Mouse (Mus musculus) left cerebral cortex, adult 9 months (tissue): ENCODE data around the gene Gm11555.
"Not testable (repeated sequence)": the region's sequence is repeated elsewhere in the genome, so short reads cannot be mapped to it uniquely, and the experiment has no call there.

Experiments
- DNase-seq, 2 experiments: peaks; one replicate each; pipeline ENCODE4 v3.0.0; 2022; ENCODE audit warnings: low spot score in 2 of 2

The Gm11555 gene

DNA sequence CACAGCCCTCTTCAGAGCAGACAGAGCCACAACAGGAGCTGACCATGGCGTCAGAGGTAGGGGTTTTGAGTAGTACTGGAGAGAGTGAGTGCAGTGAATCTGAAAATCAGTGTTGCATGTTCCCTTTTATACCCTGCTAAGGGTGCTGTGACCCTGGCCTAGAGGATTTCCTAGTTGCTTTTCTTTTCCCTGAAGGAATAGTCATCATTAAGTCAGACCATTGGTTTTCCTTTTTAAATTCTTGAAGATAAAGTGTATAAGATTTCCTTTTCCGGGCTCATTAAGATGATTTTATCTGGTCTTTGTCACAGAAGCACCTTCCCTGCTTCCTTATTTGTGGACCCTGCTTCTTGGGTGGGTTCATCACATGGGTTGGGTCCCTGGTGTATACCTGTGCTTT is at the start of gene Gm11555:
Gene Gm11555 (minus strand): TSS at position 101 of the 400 bp plus-strand sequence.
- no peak for DNase-seq

DNA sequence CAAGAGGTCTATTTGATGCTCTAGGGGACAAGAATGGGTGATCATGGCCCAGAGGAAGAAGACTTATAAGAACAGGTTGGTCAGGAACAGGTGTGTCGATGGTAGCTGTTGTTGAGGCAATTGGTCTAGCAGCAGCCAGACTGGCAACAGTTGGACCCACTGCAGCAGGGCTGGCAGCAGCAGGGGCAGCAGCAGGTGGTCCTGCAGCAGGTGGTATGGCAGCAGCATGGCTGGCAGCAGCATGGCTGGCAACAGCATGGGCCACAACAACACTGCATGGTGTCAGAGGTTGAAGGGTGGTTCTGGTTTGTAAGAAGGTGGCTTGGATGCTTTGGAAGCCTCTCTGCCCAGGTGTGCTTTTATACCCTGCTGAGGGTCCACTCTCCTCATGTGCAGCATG is 40.4 kb upstream of the Gm11555 start, which contains the start of gene Gm14190:
Gene Gm14190 (minus strand): TSS at position 278 of the 400 bp plus-strand sequence.
- DNase-seq = no peak

DNA sequence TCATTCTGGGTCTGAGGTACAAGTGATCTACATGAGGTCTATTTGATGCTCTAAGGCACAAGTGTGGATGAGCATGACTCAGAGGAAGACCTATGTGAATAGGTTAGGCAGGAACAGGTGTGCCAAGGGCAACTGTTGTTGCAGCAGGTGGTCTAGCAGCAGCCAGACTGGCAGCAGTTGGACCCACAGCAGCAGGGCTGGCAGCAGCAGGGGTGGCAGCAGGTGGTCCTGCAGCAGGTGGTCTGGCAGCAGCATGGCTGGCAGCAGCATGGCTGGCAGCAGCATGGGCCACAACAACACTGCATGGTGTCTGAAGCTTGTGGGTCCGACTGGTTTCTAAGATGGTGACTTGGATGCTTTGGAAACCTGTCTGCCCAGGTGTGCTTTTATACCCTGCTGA is 35.2 kb upstream of the Gm11555 start:
- DNase-seq = not testable (repeated sequence)

DNA sequence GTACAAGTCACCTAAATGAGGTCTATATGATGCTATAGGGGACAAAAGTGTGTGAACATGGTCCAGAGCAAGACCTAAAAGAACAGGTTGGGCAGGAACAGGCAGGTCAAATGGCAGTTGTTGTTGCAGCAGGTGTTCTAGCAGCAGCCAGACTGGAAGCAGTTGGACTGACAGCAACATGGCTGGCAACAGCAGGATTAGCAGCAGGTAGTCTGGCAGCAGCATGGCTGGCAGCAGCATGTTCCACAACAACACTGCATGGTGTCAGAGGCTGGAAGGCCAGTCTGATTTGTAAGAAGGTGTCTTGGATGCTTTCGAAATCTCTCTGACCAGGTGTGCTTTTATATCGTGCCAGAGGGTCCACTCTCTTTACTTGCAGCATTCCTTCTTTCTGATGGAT is 33.4 kb upstream of the Gm11555 start:
- DNase-seq = no peak

DNA sequence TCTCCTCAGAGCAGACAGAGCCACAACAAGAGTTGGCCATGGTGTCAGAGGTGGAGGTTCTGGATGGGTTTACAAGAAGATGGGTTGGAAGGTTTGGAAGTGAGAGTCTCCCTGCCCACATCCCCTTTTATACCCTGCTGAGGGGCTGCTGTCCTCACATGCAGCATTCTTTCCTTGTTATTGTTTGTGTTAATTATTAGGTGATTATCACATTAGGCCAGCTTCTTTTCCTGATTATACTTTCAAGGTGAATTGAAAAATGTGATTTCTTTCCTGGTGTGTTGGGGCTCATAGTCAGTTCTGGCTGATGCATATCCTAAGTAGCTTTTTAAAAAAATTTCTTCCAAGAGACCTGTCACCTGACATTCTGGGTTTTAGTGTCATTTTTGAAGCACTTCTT is 15.8 kb upstream of the Gm11555 start, which contains the start of gene Krtap4-6:
Gene Krtap4-6 (minus strand): TSS at position 101 of the 400 bp plus-strand sequence.
- no peak for DNase-seq

DNA sequence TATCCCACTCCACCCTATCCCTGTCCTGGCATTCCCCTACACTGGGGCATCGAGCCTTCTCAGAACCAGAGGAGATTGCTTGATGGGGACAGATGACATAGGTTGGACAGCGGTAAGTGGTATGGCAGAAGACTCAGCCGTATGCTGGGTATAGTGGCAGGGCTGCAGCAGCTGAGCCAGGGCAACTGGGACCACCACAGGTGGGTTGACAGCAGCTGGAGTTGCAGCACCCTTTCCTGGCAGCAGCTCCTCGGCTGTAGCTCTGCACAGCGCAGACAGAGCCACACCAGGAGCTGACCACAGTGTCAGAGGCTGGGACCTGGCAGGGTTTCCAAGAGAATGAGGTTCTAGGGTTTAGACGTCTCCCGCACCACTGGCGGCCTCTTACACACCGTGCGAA is 12.8 kb upstream of the Gm11555 start:
- DNase-seq = no peak

DNA sequence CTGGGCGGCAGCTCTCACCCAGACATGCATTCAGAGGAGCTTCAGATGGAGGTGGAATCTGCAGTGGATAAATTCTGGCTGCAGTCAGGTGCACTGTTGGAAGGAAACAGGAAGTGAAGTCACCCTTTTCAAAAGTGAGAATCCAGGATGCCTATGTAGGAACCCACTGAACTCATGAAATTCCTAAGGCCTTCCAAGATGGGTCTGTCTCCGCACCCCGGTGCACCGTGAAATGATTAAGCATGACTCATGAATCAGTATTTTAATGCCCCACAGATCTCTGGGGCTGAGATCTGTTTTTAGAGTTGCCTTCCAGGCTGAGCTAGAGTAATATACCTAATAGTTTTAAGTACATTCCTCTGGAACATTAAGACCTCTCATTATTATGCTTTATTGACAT is 9.2 kb upstream of the Gm11555 start:
- DNase-seq = no peak

DNA sequence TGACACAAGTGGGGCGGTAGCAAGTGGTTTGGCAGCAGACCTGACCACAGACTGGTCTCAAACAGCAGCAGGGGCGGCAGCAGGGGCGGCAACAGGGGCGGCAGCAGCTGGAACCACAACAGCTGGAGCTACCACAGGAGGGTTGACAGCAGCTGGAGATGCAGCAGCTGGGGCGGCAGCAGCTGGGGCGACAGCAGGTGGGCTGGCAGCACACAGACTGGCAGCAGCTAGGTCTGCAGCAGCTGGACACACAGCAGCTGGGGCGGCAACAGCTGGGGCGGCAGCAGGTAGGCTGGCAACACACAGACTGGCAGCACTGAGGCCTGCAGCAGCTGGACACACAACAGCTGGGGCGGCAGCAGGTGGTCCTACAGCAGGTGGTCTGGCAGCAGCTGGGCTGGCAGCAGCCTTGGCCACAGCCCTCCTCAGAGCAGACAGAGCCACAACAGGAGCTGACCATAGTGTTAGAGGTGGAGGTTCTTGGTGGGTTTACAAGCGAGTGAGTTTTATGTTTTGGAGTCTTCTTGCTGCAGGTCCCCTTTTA is 8.5 kb upstream of the Gm11555 start, which contains the start of gene Gm11563:
Gene Gm11563 (minus strand): TSS at position 494 of the 544 bp plus-strand sequence.
- DNase-seq = not testable (repeated sequence)

DNA sequence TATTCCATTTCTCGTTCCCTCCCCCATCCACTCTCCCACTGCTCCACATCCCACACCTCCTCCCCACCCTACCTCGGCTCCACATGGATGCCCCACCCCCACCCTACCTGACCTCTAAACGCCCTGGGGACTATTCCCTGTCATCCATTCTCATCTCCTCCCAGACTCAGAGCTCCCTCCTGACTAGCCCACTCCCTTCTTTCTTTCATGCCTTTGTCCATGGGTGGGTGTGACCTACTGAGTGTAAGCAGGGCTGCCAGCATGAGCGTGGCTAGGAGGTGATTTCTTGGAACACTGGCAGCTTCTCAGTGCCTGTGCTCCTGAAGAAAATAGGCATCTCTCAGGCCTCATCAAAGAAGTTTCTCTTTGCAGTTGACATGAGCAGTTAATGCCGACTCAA is 7.0 kb upstream of the Gm11555 start:
- DNase-seq = no peak

DNA sequence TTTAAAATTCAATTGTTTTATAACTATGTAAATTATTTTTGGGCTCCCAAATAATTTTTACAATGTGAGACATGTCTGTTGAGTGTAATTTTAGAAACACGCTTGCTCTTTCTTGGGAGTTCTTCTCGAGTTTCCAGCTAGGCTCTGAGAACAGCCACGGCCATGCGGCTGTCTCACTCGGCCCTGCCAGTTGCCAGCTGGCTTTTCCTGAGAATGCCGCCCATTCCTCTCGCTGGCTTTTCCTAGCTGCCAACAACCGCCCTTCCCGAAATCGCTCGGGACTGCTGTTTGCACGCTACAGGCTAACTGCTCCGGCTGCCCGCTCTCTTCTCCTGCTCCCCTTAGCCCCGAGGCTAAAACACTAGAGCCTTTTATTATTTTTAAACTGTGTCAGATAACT is 3.6 kb downstream of the Gm11555 start:
- peak in 1 of 2 experiments; percentile 7 for DNase-seq

DNA sequence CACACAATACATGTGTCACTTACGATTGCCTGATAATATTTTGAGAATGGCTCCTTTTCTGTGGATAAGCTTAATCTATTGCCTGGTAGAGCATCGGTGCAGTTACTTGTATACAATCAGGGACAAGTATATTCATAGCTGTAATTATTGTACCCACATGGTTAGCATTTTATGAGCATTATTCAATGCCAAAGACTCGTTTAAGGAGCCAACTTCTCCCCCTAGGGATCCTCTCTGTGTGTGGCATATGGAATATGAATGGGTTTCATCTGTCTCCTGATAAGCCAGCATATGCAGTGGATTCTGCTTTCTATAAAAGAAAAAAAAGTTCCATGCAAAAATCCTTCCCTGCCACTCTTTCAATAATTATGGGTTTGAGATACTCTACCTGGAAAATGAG is 5.7 kb downstream of the Gm11555 start:
- no peak for DNase-seq

DNA sequence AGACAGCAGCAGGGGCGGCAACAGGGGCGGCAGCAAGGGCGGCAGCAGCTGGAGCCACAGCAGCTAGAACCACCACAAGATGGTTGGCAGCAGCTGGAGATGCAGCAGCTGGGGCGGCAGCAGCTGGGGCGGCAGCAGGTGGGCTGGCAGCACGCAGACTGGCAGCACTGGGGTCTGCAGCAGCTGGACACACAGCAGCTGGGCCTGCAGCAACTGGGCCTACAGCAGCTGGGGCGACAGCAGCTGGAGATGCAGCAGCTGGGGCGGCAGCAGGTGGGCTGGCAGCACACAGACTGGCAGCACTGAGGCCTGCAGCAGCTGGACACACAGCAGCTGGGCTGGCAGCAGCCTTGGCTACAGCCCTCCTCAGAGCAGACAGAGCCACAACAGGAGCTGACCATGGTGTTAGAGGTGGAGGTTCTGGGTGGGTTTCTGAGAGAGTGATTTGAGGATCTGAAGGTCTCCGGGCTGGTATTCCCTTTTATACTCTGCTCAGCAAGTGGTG is 6.3 kb downstream of the Gm11555 start, which contains the start of gene Krtap4-7:
Gene Krtap4-7 (minus strand): TSS at position 455 of the 505 bp plus-strand sequence.
- not testable (repeated sequence) for DNase-seq

DNA sequence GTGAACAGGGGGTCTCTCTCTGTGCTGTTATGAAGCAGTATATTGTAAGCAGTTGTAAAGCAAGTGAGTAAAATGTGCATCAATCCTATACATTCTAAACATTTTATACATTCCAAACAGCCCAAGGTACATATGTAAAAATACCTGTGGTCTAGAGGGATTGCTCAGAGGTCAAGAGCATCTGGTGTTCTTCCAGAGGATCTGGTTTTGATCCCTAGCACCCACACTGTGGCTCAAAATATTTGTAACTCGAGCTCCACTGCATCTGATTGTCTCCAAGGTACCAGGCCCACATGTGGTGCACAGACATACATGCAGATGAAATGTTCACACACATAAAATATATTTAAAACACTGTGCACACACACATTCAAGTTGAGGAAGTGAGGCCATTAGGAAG is 9.1 kb downstream of the Gm11555 start:
- DNase-seq = no peak

DNA sequence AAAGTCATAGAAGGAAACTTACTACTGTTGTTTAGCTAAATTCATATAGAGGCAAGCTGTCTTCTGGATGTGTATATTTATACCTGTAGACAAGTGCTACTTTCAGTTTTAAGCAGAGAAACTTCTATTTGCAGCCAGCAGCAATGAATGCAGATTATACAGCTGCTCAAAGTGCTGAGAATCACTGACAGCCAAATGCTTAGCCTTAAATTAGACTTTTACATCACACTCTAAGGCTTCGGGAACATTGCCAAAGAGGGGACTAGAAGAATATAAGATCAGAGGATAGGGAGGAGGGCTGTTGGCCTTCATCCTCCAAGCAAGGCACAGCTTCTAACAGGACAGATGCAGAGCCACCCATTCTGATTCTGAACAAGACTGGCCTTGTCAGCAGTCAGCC is 12.9 kb downstream of the Gm11555 start:
- peak in 1 of 2 experiments; percentile 6 for DNase-seq

DNA sequence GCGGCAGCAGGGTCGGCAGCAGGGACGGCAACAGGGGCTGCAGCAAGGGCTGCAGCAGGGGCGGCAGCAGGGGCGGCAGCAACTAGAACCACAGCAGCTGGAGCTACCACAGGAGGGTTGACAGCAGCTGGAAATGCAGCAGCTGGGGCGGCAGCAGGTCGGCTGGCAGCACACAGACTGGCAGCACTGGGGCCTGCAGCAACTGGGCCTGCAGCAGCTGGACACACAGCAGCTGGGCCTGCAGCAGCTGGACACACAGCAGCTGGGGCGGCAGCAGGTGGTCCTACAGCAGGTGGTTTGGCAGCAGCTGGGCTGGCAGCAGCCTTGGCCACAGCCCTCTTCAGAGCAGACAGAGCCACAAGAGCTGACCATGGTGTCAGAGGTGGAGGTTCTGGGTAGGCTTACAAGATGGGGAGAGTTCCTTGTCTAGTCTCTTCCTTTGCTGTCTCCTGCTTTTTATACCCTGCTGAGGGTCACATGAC is 15.3 kb downstream of the Gm11555 start, which contains the start of gene Krtap4-2:
Gene Krtap4-2 (minus strand): TSS at position 432 of the 482 bp plus-strand sequence.
- no peak for DNase-seq

DNA sequence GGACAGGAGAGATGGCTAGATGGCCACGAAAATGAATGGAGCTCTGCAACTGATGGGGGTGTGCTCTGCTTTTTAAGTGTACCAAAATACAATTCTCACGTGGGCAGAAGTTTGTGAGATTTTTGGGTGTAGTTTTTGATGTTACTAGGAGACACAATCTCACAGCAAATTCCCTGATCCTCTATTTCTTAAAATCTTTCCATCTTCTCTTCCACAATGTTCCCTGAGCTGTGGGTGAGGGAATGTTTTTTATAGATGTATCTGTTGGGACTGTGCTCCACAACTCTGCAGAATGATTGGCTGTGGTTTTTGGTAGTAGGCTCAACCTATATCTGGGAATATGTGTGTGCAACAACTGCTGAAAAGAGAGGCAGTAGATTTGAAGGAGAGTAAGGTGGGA is 16.7 kb downstream of the Gm11555 start:
- peak; percentile 17 to 26 for DNase-seq

DNA sequence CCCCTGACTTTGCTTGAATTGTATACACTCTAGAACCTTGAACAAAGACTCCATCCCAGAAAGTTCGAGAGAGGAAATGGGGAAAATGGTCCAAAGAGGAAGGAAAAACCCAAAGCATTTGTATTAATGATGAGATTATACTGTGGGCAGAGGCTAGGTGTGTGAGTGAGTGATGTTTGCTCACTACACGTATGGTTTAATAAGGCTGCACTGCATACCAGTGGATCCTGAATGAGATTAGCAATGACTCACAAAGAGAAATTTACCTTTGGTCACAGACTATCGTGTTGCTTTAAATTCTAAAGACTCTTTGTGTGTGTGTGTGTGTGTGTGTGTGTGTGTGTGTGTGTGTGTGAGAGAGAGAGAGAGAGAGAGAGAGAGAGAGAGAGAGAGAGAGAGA is 19.1 kb downstream of the Gm11555 start:
- DNase-seq = no peak

DNA sequence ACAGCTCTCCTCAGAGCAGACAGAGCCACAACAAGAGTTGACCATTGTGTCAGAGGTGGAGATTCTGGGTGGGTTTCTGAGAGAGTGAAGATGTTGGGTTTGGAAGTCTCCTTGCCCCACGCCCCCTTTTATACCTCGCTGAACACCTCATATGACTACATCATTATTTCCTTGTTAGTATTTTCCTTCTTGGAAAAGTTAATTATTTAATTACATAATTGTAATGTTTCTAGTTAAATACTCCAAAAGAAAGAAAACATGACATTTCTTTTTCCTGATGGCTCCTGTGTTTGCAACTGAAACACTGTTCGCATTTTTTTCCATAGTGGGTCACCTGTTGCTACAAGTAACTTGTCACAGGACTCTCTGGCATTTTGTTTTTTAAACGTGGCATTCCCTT is 21.9 kb downstream of the Gm11555 start, which contains the start of gene Krtap4-1:
Gene Krtap4-1 (minus strand): TSS at position 101 of the 400 bp plus-strand sequence.
- no peak for DNase-seq

DNA sequence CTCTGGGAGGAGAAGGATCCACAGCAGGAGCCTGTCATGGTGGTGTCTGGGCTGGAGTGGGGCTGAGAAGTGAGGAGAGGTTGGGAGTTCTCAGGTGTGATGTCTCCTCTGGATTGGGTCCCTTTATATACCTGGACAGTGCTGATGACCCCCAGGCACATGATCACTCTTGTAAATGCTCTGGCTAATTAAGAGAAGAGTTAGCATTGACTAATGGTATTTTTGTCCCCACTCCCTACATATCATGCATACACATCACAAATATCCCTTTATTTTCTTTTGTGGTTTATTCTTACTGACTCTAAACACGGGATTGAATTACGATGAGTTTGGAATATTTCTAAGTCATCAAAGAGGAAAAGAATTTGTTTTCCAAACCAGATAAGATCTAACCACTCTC is 29.7 kb downstream of the Gm11555 start, which contains the start of gene Gm11562:
Gene Gm11562 (minus strand): TSS at position 101 of the 400 bp plus-strand sequence.
- DNase-seq = no peak

DNA sequence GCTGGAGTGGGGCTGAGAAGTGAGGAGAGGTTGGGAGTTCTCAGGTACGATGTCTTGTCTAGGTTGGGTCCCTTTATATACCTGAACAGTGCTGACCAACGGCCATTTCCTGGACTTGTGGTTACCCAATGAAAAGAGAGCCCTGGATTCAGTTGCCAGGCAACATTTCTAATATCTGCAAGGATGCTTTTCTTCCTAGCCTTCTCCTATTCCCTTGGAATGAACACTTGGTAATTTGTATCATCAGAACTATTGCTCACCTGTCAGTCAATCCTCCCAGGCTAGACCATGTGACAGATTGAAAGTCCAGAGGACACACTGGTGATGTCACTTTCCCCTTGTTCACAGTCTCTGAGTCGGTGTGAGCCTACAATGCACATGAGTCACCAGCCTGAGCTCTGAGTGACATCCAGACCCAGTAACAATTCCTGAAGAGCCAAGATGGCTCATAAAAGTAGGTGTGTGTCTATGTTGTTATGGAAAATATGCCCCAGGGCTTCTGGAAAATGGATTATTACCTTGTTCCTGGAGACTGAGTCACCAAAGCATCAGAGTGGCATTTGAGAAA is 35.2 kb downstream of the Gm11555 start, which contains the start of gene Krtap2-4:
Gene Krtap2-4 (minus strand): TSS at position 51 of the 568 bp plus-strand sequence.
- no peak for DNase-seq

DNA sequence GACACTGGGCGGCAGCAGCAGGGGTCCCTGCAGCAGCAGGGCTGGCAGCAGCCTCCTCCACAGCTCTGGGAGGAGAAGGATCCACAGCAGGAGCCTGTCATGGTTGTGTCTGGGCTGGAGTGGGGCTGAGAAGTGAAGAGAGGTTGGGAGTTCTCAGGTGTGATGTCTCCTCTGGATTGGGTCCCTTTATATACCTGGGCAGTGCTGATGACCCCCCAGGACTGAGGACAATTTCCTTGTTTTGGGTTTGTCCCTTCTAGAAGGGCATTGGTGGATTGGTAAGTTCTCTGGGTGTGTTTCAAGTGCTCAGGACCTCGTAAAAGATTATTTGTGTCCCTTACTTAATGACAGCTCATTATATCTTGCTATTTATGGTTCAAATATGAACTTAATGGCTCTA is 39.9 kb downstream of the Gm11555 start, which contains the start of gene Gm11937:
Gene Gm11937 (minus strand): TSS at position 101 of the 400 bp plus-strand sequence.
- not testable (repeated sequence) for DNase-seq

DNA sequence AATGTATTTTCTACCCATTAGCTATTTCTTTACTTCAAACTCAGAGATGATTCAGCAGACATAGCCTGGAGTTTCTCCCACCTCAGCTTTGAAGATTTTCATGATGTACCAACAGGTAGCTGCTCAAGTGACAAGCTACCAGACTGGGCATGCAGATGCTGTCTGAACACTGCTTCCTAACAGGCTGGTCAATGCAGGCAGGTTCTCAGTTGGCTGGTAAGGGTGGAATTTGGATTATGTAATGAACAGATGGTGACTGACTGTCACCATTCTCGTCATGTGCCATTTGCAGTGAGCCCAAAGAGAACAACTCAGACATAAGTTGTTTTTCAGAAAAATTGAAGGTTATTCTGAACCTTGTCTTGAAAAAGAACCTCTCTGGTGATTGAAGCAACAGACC is 40.9 kb downstream of the Gm11555 start:
- DNase-seq = peak; percentile 11 to 55

DNA sequence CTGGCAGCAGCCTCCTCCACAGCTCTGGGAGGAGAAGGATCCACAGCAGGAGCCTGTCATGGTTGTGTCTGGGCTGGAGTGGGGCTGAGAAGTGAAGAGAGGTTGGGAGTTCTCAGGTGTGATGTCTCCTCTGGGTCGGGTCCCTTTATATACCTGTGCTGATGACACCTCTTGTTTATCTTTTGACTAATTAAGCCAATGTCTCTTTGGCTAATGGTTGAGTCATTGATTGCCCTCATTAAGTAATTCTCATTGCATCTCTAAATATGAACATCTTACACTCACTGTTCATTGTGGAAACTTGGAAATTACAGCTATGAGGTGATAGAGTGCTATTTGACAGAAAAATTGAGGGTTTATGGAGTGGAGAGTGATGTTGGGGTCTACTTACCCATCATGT is 46.8 kb downstream of the Gm11555 start, which contains the start of gene Gm11938:
Gene Gm11938 (minus strand): TSS at position 101 of the 400 bp plus-strand sequence.
- not testable (repeated sequence) for DNase-seq
